ENCODE assay signal across 27 mouse cellular contexts in the genomic region with DNA sequence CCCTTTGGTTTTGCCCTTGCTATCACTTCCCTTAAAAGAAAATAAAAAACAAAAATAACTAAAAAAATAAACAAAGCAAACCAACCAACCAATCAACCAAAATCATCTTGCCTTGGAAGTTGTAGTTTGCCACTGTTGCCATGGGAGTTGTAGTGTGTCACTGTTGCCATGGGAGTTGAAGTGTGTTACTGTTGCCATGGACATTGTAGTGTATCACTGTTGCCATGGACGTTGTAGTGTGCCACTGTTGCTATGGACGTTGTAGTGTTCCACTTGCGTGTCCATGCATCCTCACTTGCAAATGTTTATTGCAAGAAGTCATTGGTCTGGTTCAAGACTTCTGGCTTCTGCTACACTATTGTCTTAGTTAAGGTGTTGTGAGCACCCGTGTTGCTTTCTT. TPM values are rescaled to one million over a fixed set of nuclear protein-coding genes. Genes with fewer than 3 reads are reported as not detected.
DNase-seq lines count a peak whose midpoint lies in the region; ATAC-seq and TF ChIP-seq lines count a peak whose summit lies in the region.
"Had no signal": no experiment of that assay in that cellular context is flagged by ENCODE, and none has a peak within 500 bp of the region (broad histone marks: within the 10 kb centered on the region; RNA-seq: fewer than 3 reads in every experiment).

No protein-coding gene starts in this region.

- WGBS in forebrain, postnatal 0 days: 94% methylated on average over 4 of the region's 4 CpGs
- 80% methylated on average over 4 of the region's 4 CpGs for WGBS in forebrain, embryonic 12.5 days

- H3K27ac ChIP-seq in forebrain, postnatal 0 days (ENCODE audit: low read depth, low read length): no peak overlapping the region
- no peak overlapping the region for H3K27ac ChIP-seq in forebrain, embryonic 12.5 days
- H3K27ac ChIP-seq: embryonic facial prominence, embryonic 10.5 days; embryonic facial prominence, embryonic 12.5 days had no signal

- H3K36me3 ChIP-seq in forebrain, postnatal 0 days (ENCODE audit: insufficient read depth): no peaks in the 10 kb centered on the region
- H3K36me3 ChIP-seq in forebrain, embryonic 12.5 days (replicated peaks): no peaks in the 10 kb centered on the region
- H3K36me3 ChIP-seq in megakaryocyte, embryonic 14.5 days (replicated peaks; ENCODE audit: low read length): no peaks in the 10 kb centered on the region
- H3K36me3 ChIP-seq: embryonic facial prominence, embryonic 10.5 days; embryonic facial prominence, embryonic 12.5 days; G1E had no signal

- ATAC-seq in forebrain, postnatal 0 days: peak; percentile 82
- ATAC-seq in forebrain, embryonic 12.5 days (ENCODE audit: low FRiP score): no peak
- ATAC-seq in megakaryocyte, adult 5-6 weeks (ENCODE audit: poor library complexity, severe bottlenecking): no peak
- ATAC-seq: activated CD4-positive, CD25-positive, alpha-beta regulatory T cell, adult 4 months; CD4-positive, CD25-positive, alpha-beta regulatory T cell, adult 4 months; forebrain, embryonic 14.5 days; forebrain, embryonic 16.5 days; Patski had no signal

- H3K4me1 ChIP-seq in forebrain, postnatal 0 days (ENCODE audit: insufficient read depth): no peaks in the 10 kb centered on the region
- H3K4me1 ChIP-seq in forebrain, embryonic 12.5 days: no peaks in the 10 kb centered on the region
- H3K4me1 ChIP-seq in megakaryocyte, embryonic 14.5 days: no peaks in the 10 kb centered on the region
- H3K4me1 ChIP-seq: embryonic facial prominence, embryonic 10.5 days; embryonic facial prominence, embryonic 12.5 days had no signal

- intact Hi-C loops in left cerebral cortex, postnatal 36 days (cut with DNase I): no loop called here

- no peak overlapping the region for H3K9ac ChIP-seq in forebrain, postnatal 0 days
- no peak overlapping the region for H3K9ac ChIP-seq in forebrain, embryonic 12.5 days
- H3K9ac ChIP-seq: embryonic facial prominence, embryonic 12.5 days had no signal

- H3K4me3 ChIP-seq in forebrain, postnatal 0 days (ENCODE audit: low read depth, low read length): no peak overlapping the region
- no peak overlapping the region for H3K4me3 ChIP-seq in forebrain, embryonic 12.5 days (replicated peaks)
- peak overlapping the region; percentile 31 for H3K4me3 ChIP-seq in megakaryocyte, embryonic 14.5 days (replicated peaks)
- H3K4me3 ChIP-seq: embryonic facial prominence, embryonic 10.5 days; embryonic facial prominence, embryonic 12.5 days had no signal

- peak; percentile 2 for DNase-seq in forebrain, postnatal 0 days
- DNase-seq in left cerebral cortex, postnatal 36 days (ENCODE audit: low spot score in 2 of 2): no peak
- DNase-seq: adrenal gland, adult 8-10 months; adrenal gland, postnatal 14 days; adrenal gland, postnatal 36 days; B cell, adult 2 months; cerebellum, adult 11-12 months; cerebellum, adult 2 months; cerebellum, adult 9-10 months; cerebellum, postnatal 10 days; cerebellum, postnatal 25 days had no signal

- H3K4me2 ChIP-seq in forebrain, postnatal 0 days (ENCODE audit: low read depth): no peak overlapping the region
- H3K4me2 ChIP-seq in forebrain, embryonic 12.5 days: no peak overlapping the region
- H3K4me2 ChIP-seq: embryonic facial prominence, embryonic 12.5 days had no signal

- no peaks in the 10 kb centered on the region for H3K9me3 ChIP-seq in forebrain, postnatal 0 days (ENCODE audit: low read length)
- H3K9me3 ChIP-seq in forebrain, embryonic 12.5 days: no peaks in the 10 kb centered on the region
- no peaks in the 10 kb centered on the region for H3K9me3 ChIP-seq in megakaryocyte, embryonic 14.5 days
- H3K9me3 ChIP-seq: embryonic facial prominence, embryonic 12.5 days; G1E had no signal

- no peaks in the 10 kb centered on the region for H3K27me3 ChIP-seq in forebrain, postnatal 0 days (ENCODE audit: insufficient read depth, low read length)
- H3K27me3 ChIP-seq in forebrain, embryonic 12.5 days: no peaks in the 10 kb centered on the region
- peaks cover 2% of the 10 kb centered on the region for H3K27me3 ChIP-seq in megakaryocyte, embryonic 14.5 days (replicated peaks)
- H3K27me3 ChIP-seq: CH12.LX; embryonic facial prominence, embryonic 12.5 days had no signal

- no peak for TF ChIP-seq CTCF in forebrain, postnatal 0 days (IDR thresholded peaks at IDR 0.05; ENCODE audit: low read depth)

RNA-seq across cellular contexts. Expression of a gene that starts 2.1 kb away (rescaled TPM):
- 0.38 and 0.57 TPM in 2 replicates for total RNA-seq in forebrain, postnatal 0 days (2014; rRNA removed)
- 0.68 and 0.77 TPM in 2 replicates for polyA plus RNA-seq in forebrain, postnatal 0 days (2015; fragmentation: Nextera tagmentation; extraction: Ambion mirVana)
- not detected in 2 replicates for polyA plus RNA-seq in forebrain, embryonic 12.5 days (2016; fragmentation: Nextera tagmentation; extraction: Ambion mirVana)
- polyA plus RNA-seq in megakaryocyte, embryonic 14.5 days (2012; ENCODE audit: insufficient read depth, low replicate concordance): not detected in 2 replicates
- not detected in 2 replicates for total RNA-seq in megakaryocyte, adult 5-6 weeks (2015)
- not detected in 2 replicates for total RNA-seq in megakaryocyte, adult 5-6 weeks (2017)
- total RNA-seq in left cerebral cortex, postnatal 36 days (2021): under 1 TPM in 1 of 2 experiments, not detected in 1; 0.27 TPM
- total RNA-seq: adrenal gland, adult 18-20 months; adrenal gland, adult 8-10 months; adrenal gland, postnatal 14 days; adrenal gland, postnatal 36 days; CH12.LX had no signal
- polyA plus RNA-seq: activated CD4-positive, CD25-positive, alpha-beta regulatory T cell, adult 4 months; CD4-positive, CD25-positive, alpha-beta regulatory T cell, adult 4 months; cerebellum, adult 2 months; cortical plate, adult 2 months; embryonic facial prominence, embryonic 10.5 days; embryonic facial prominence, embryonic 12.5 days; embryonic facial prominence, embryonic 14.5 days; forebrain, embryonic 11.5 days; forebrain, embryonic 14.5 days; G1E; Patski had no signal

RNA-seq across cellular contexts. Expression of a gene that starts 29.2 kb away (rescaled TPM):
- total RNA-seq in forebrain, postnatal 0 days (2014; rRNA removed): not detected in 2 replicates
- 0.05 TPM in 1 of 2 replicates, not detected in the other for polyA plus RNA-seq in forebrain, postnatal 0 days (2015; fragmentation: Nextera tagmentation; extraction: Ambion mirVana)
- not detected in 2 replicates for polyA plus RNA-seq in forebrain, embryonic 12.5 days (2016; fragmentation: Nextera tagmentation; extraction: Ambion mirVana)
- not detected in 2 replicates for polyA plus RNA-seq in megakaryocyte, embryonic 14.5 days (2012; ENCODE audit: insufficient read depth, low replicate concordance)
- total RNA-seq in megakaryocyte, adult 5-6 weeks (2015): not detected in 2 replicates
- total RNA-seq in megakaryocyte, adult 5-6 weeks (2017): not detected in 2 replicates
- not detected for total RNA-seq in left cerebral cortex, postnatal 36 days (2021)
- total RNA-seq: adrenal gland, adult 18-20 months; adrenal gland, adult 8-10 months; adrenal gland, postnatal 14 days; adrenal gland, postnatal 36 days had no signal
- polyA plus RNA-seq: cerebellum, adult 2 months; cortical plate, adult 2 months; embryonic facial prominence, embryonic 10.5 days; embryonic facial prominence, embryonic 12.5 days; forebrain, embryonic 11.5 days; forebrain, embryonic 14.5 days; G1E; Patski had no signal

RNA-seq across cellular contexts. Expression of a gene that starts 29.2 kb away (rescaled TPM):
- 12.2 and 20.4 TPM in 2 replicates for total RNA-seq in forebrain, postnatal 0 days (2014; rRNA removed)
- 11.4 and 12.4 TPM in 2 replicates for polyA plus RNA-seq in forebrain, postnatal 0 days (2015; fragmentation: Nextera tagmentation; extraction: Ambion mirVana)
- 49.2 and 55.7 TPM in 2 replicates for polyA plus RNA-seq in forebrain, embryonic 12.5 days (2016; fragmentation: Nextera tagmentation; extraction: Ambion mirVana)
- polyA plus RNA-seq in megakaryocyte, embryonic 14.5 days (2012; ENCODE audit: insufficient read depth, low replicate concordance): 7.9 and 8.6 TPM in 2 replicates
- total RNA-seq in megakaryocyte, adult 5-6 weeks (2015): 31.1 and 38.0 TPM in 2 replicates
- total RNA-seq in megakaryocyte, adult 5-6 weeks (2017): 81.2 and 102 TPM in 2 replicates
- total RNA-seq in left cerebral cortex, postnatal 36 days (2021): 10 to 100 TPM; 50.6 to 53.3 TPM
